Mouse (Mus musculus) heart, postnatal 0 days (tissue): ENCODE measurements around the gene Dhx36. TPM values are rescaled to one million over a fixed set of nuclear protein-coding genes. Genes with fewer than 3 reads are reported as not detected.

Experiments used
- ATAC-seq: fragments of 200-750 bp; cut with Nextera tagmentation; 2 replicates; pipeline ENCODE4 v1.8.0; 2017; ENCODE audit warnings: low read depth, moderate number of reproducible peaks, moderate library complexity; ENCODE audit not compliant: insufficient read depth
- DNase-seq: peaks from one replicate; pipeline ENCODE4 v3.0.0-alpha.2; 2016; ENCODE audit warnings: low spot score
- H3K27ac ChIP-seq: fragments of 300-500 bp; sonication (generic); 2 replicates; pipeline ENCODE4 v1.5.1; 2014; ENCODE audit warnings: low read depth, mild to moderate bottlenecking
- H3K27me3 ChIP-seq: fragments of 300-500 bp; sonication (generic); 2 replicates; pipeline ENCODE4 v1.6.1; 2014; ENCODE audit warnings: low read length, mixed read lengths; ENCODE audit not compliant: control insufficient read depth, insufficient read depth
- H3K36me3 ChIP-seq: fragments of 300-500 bp; sonication (generic); replicated peaks from 2 replicates; pipeline ENCODE4 v1.6.1; 2014; ENCODE audit warnings: low read length, mixed read lengths; ENCODE audit not compliant: control insufficient read depth, insufficient read depth
- H3K4me1 ChIP-seq: fragments of 300-500 bp; sonication (generic); 2 replicates; pipeline ENCODE4 v1.6.1; 2014; ENCODE audit warnings: antibody characterized with exemption; ENCODE audit not compliant: control insufficient read depth, insufficient read depth
- H3K4me2 ChIP-seq: fragments of 300-500 bp; sonication (generic); 2 replicates; pipeline ENCODE4 v1.6.1; 2014; ENCODE audit warnings: low read depth, mild to moderate bottlenecking, low read length, moderate library complexity
- H3K4me3 ChIP-seq: fragments of 300-500 bp; sonication (generic); 2 replicates; pipeline ENCODE4 v1.5.1; 2014; ENCODE audit warnings: low read depth, low read length
- H3K9ac ChIP-seq: fragments of 300-500 bp; sonication (generic); replicated peaks from 2 replicates; pipeline ENCODE4 v1.6.1; 2014; ENCODE audit warnings: low read depth, low read length, mixed read lengths
- H3K9me3 ChIP-seq: fragments of 300-500 bp; sonication (generic); replicated peaks from 2 replicates; pipeline ENCODE4 v1.6.1; 2016; ENCODE audit warnings: low read length; ENCODE audit not compliant: control insufficient read depth
- CTCF ChIP-seq: IDR thresholded peaks from 2 replicates; pipeline ENCODE4 v1.5.1; 2016; ENCODE audit warnings: antibody characterized with exemption, control low read depth, low read depth
- EP300 ChIP-seq: IDR thresholded peaks from 2 replicates; pipeline ENCODE4 v1.6.1; 2016; ENCODE audit warnings: antibody characterized with exemption, low read depth
- WGBS: fragments of 180-500 bp; shearing (Covaris S2); extraction: QIAGEN DNeasy Blood & Tissue Kit; methylation state at CpG from one replicate; pipeline ENCODE4 v1.1.7; 2014; 5-methylcytosine and 5-hydroxymethylcytosine counted together
- polyA plus RNA-seq: library from polyadenylated mRNA; unstranded; fragments of >200 nt; fragmentation: Nextera tagmentation; extraction: Ambion mirVana; gene quantifications from 2 replicates; pipeline ENCODE4 v1.2.1, GENCODE M21; 2015
- total RNA-seq: library from RNA; depleted of rRNA; stranded (reverse); fragments of >200 nt; gene quantifications from 2 replicates; pipeline ENCODE4 v1.2.3, GENCODE M21; 2014; ENCODE audit warnings: low replicate concordance

The Dhx36 gene
- total and polyA plus RNA-seq, 2 experiments from 2014 or later: 13.1 to 20.8 TPM

GRCm38 (mm10) chr3:62458284-62459013 is 48.4 kb downstream of the Dhx36 start:
- H3K9me3 ChIP-seq: no peaks in the 10 kb centered on the region
- H3K4me1 ChIP-seq: no peaks in the 10 kb centered on the region
- H3K27ac ChIP-seq: no peak overlapping the region
- no peak overlapping the region for H3K4me2 ChIP-seq
- peaks cover 13% of the 10 kb centered on the region for H3K36me3 ChIP-seq
- ATAC-seq (0 out of 2 replicates have a peak, but pooled peaks have one; percentile 27), DNase-seq (peak; percentile 51)
- no peaks in the 10 kb centered on the region for H3K27me3 ChIP-seq
- no peak overlapping the region for H3K4me3 ChIP-seq
- 47% methylated on average over 6 of the region's 6 CpGs for WGBS
- no peak overlapping the region for H3K9ac ChIP-seq
- TF ChIP-seq EP300 (no peak), CTCF (peak; percentile 66)

- H3K27ac ChIP-seq: no peak overlapping the region
- H3K4me1 ChIP-seq: no peaks in the 10 kb centered on the region
- no peaks in the 10 kb centered on the region for H3K9me3 ChIP-seq
- WGBS: 69% methylated on average over 1 of the region's 1 CpGs
- no peak overlapping the region for H3K4me2 ChIP-seq
- H3K36me3 ChIP-seq: 0 out of 2 replicates have a peak, but pooled peaks cover 6% of the 10 kb centered on the region
- no peak overlapping the region for H3K9ac ChIP-seq
- ATAC-seq (no peak), DNase-seq (no peak)
- no peaks in the 10 kb centered on the region for H3K27me3 ChIP-seq
- no peak overlapping the region for H3K4me3 ChIP-seq
- no peak for TF ChIP-seq EP300
- no peak for TF ChIP-seq CTCF
Measured at GRCm38 (mm10) chr3:62455854-62456253, 51.0 kb downstream of the Dhx36 start.

- Histone ChIP-seq H3K27ac (no peak overlapping the region), H3K9ac (no peak overlapping the region), H3K4me2 (no peak overlapping the region), H3K4me3 (no peak overlapping the region), H3K27me3 (no peaks in the 10 kb centered on the region), H3K36me3 (no peaks in the 10 kb centered on the region), H3K9me3 (no peaks in the 10 kb centered on the region), H3K4me1 (no peaks in the 10 kb centered on the region)
- ATAC-seq (no peak), DNase-seq (no peak)
- TF ChIP-seq EP300 (no peak), CTCF (no peak)
- WGBS: 48% methylated on average over 3 of the region's 3 CpGs
Measured at GRCm38 (mm10) chr3:62454096-62454495, 52.7 kb downstream of the Dhx36 start.

GRCm38 (mm10) chr3:62452961-62453360 is 53.8 kb downstream of the Dhx36 start:
- Histone ChIP-seq H3K9me3 (no peaks in the 10 kb centered on the region), H3K36me3 (no peaks in the 10 kb centered on the region), H3K4me2 (no peak overlapping the region), H3K27me3 (no peaks in the 10 kb centered on the region), H3K9ac (no peak overlapping the region), H3K27ac (no peak overlapping the region), H3K4me1 (no peaks in the 10 kb centered on the region), H3K4me3 (no peak overlapping the region)
- WGBS: 34% methylated on average over 4 of the region's 4 CpGs
- DNase-seq (no peak), ATAC-seq (no peak)
- TF ChIP-seq EP300: no peak
- no peak for TF ChIP-seq CTCF

- WGBS: 90% methylated on average over 4 of the region's 4 CpGs
- Histone ChIP-seq H3K36me3 (no peaks in the 10 kb centered on the region), H3K27me3 (no peaks in the 10 kb centered on the region), H3K4me1 (peaks cover 7% of the 10 kb centered on the region; the same call in 1 of the 2 replicates), H3K4me2 (no peak overlapping the region), H3K27ac (no peak overlapping the region), H3K9ac (no peak overlapping the region), H3K4me3 (no peak overlapping the region), H3K9me3 (no peaks in the 10 kb centered on the region)
- no peak for TF ChIP-seq EP300
- TF ChIP-seq CTCF: no peak
- ATAC-seq (no peak), DNase-seq (no peak)
Measured at GRCm38 (mm10) chr3:62449871-62450496, 56.8 kb downstream of the Dhx36 start.
